Mouse (Mus musculus): ENCODE measurements around the gene Celsr1.

GRCm38 (mm10) chr15:86057908-86058307 is 24.3 kb upstream of the Celsr1 start:
- TF ChIP-seq POLR2A (IDR thresholded peaks at IDR 0.05; ENCODE audit: insufficient read depth, low read depth, low read length): no peak
- TF ChIP-seq CTCF (IDR thresholded peaks at IDR 0.05): no peak
- TF ChIP-seq EP300 (IDR thresholded peaks at IDR 0.05; ENCODE audit: insufficient read depth, low read depth, low read length): no peak

All from heart, adult 2 months (tissue).